Mouse (Mus musculus) bone marrow macrophage, adult 2 months (primary cell): ENCODE data around the gene Gm8159. TPM values are rescaled to one million over a fixed set of nuclear protein-coding genes. Genes with fewer than 3 reads are reported as not detected.
"Not testable (repeated sequence)": the region's sequence is repeated elsewhere in the genome, so short reads cannot be mapped to it uniquely, and the experiment has no call there.

Experiments
- H3K27ac ChIP-seq: 2 replicates; pipeline ENCODE4 v1.5.1; 2012; ENCODE audit warnings: low read depth, low read length; ENCODE audit not compliant: insufficient read depth
- H3K4me1 ChIP-seq: 2 replicates; pipeline ENCODE4 v1.6.1; 2012; ENCODE audit warnings: low read length; ENCODE audit not compliant: control insufficient read depth, insufficient read depth
- H3K4me3 ChIP-seq: 2 replicates; pipeline ENCODE4 v1.5.1; 2012; ENCODE audit warnings: mild to moderate bottlenecking, low read length, moderate library complexity; ENCODE audit not compliant: insufficient read depth
- polyA plus RNA-seq: library from polyadenylated mRNA; stranded (reverse); fragments of >200 nt; gene quantifications from 2 replicates; pipeline ENCODE4 v1.2.4, GENCODE M21; 2012; ENCODE audit not compliant: missing spikeins, insufficient read depth, insufficient read length

The Gm8159 gene
- polyA plus RNA-seq, result not detected in 2 replicates

DNA sequence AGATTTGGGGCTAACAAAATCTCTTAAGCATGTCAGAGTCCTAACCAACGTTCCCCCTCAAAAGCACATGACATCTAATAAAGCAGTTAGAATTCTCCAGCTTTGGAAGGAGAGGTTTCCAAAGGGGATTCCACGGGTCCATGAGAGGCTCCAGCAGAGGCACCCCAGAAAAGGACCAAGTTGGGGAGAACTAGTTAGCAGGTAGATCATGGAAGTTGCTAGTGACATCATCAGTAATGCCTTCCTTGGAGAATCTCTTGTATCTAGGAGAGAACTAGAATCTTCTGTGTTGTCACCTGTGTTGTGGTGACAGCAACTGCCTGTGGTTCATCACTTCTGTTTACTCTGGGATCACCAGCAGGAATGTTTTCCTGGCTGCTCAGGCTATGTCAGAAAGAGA, at the start of gene Gm8159:
Gm8159 (plus strand) TSS at position 301 of the 400 bp plus-strand sequence.
- H3K4me3 ChIP-seq, H3K27ac ChIP-seq, H3K4me1 ChIP-seq: not testable (repeated sequence)

- not testable (repeated sequence) for H3K4me1 ChIP-seq, H3K27ac ChIP-seq, H3K4me3 ChIP-seq
Measured at GRCm38 (mm10) chr14:4649309-4649708, 17.2 kb downstream of the Gm8159 start.

- H3K27ac ChIP-seq, H3K4me1 ChIP-seq, H3K4me3 ChIP-seq: not testable (repeated sequence)
Measured at GRCm38 (mm10) chr14:4650324-4650723, 18.2 kb downstream of the Gm8159 start.

- H3K4me1 ChIP-seq, H3K4me3 ChIP-seq, H3K27ac ChIP-seq: not testable (repeated sequence)
Measured at GRCm38 (mm10) chr14:4663892-4664291, 31.7 kb downstream of the Gm8159 start, which contains the start of gene Gm3239. Gene Gm3239 (plus strand): TSS chr14:4664192.

Other genes with a start within 250 kb of the Gm8159 start
- gene Gm3159, start 234.8 kb upstream of the Gm8159 start, polyA plus RNA-seq, result not detected in 2 replicates
- gene Gm3164, start 216.9 kb upstream of the Gm8159 start, polyA plus RNA-seq, result not detected in 2 replicates
- not detected in 2 replicates for gene Gm3173, start 201.4 kb upstream of the Gm8159 start, polyA plus RNA-seq
- gene Gm3182, start 150.6 kb upstream of the Gm8159 start, polyA plus RNA-seq, result not detected in 2 replicates
- not detected in 2 replicates for gene Gm3047, start 76.9 kb upstream of the Gm8159 start, polyA plus RNA-seq
- gene Gm3239, start 31.8 kb downstream of the Gm8159 start, polyA plus RNA-seq, result not detected in 2 replicates
- gene Gm7876, start 76.9 kb downstream of the Gm8159 start, polyA plus RNA-seq, result not detected in 2 replicates
- not detected in 2 replicates for gene Gm3252, start 94.4 kb downstream of the Gm8159 start, polyA plus RNA-seq
- not detected in 2 replicates for gene Gm9602, start 144.0 kb downstream of the Gm8159 start, polyA plus RNA-seq
- not detected in 2 replicates for gene Gm3269, start 205.8 kb downstream of the Gm8159 start, polyA plus RNA-seq
- gene Gm3264, start 223.2 kb downstream of the Gm8159 start, polyA plus RNA-seq, result not detected in 2 replicates